Mouse (Mus musculus) embryo, embryonic 11 days (tissue): Measurements from ENCODE around the gene Olfr1495.
"Not testable (repeated sequence)": the region's sequence is repeated elsewhere in the genome, so short reads cannot be mapped to it uniquely, and the experiment has no call there.

Experiments used
- DNase-seq: peaks from one replicate; pipeline ENCODE4 v3.0.0-alpha.2; 2015

Olfr1495 gene

GRCm38 (mm10) chr19:13764306-13764705 is at the start of gene Olfr1495:
Gene Olfr1495, plus strand, starts transcription at chr19:13764606.
- DNase-seq = no peak

GRCm38 (mm10) chr19:13722978-13723377 is 41.4 kb upstream of the Olfr1495 start, which contains the start of gene Olfr1493-ps1:
Gene Olfr1493-ps1, plus strand, starts transcription at chr19:13723278.
- DNase-seq = no peak

GRCm38 (mm10) chr19:13739428-13739827 is 25.0 kb upstream of the Olfr1495 start, which contains the start of gene Olfr1494:
Gene Olfr1494, plus strand, starts transcription at chr19:13739728.
- no peak for DNase-seq

GRCm38 (mm10) chr19:13749366-13749765 is 15.0 kb upstream of the Olfr1495 start:
- DNase-seq = no peak

- no peak for DNase-seq
These were observed 4.3 kb downstream of the Olfr1495 start for GRCm38 (mm10) chr19:13768565-13769276.

GRCm38 (mm10) chr19:13777578-13777977 is 13.2 kb downstream of the Olfr1495 start, which contains the start of gene Olfr1496:
Gene Olfr1496, plus strand, starts transcription at chr19:13777878.
- no peak for DNase-seq

GRCm38 (mm10) chr19:13798102-13798501 is 33.7 kb downstream of the Olfr1495 start, which contains the start of gene Olfr1497:
Gene Olfr1497, minus strand, starts transcription at chr19:13798202.
- no peak for DNase-seq

- DNase-seq = not testable (repeated sequence)
These were observed 41.1 kb downstream of the Olfr1495 start for GRCm38 (mm10) chr19:13805486-13805885.

- peak; percentile 0 for DNase-seq
These were observed 48.4 kb downstream of the Olfr1495 start for GRCm38 (mm10) chr19:13812823-13813222.

- peak; percentile 17 for DNase-seq
These were observed 54.4 kb downstream of the Olfr1495 start for GRCm38 (mm10) chr19:13818827-13819226.

- no peak for DNase-seq
These were observed 54.9 kb downstream of the Olfr1495 start, which contains the start of gene Olfr1499 for GRCm38 (mm10) chr19:13819347-13819746. Gene Olfr1499, minus strand, starts transcription at chr19:13819447.
